Mouse (Mus musculus) spleen, adult 2 months (tissue): Measurements from ENCODE around the gene Cnpy3.

Source experiments
- CTCF ChIP-seq: fragments of 200-500 bp; IDR thresholded peaks from 2 replicates; pipeline ENCODE4 v1.5.1; 2011; ENCODE audit warnings: mild to moderate bottlenecking, inconsistent platforms; ENCODE audit not compliant: insufficient read depth, insufficient read length, insufficient replicate concordance; ENCODE audit errors: extremely low read depth
- POLR2A ChIP-seq: fragments of 200-500 bp; IDR thresholded peaks from 2 replicates; pipeline ENCODE4 v1.6.1; 2011; ENCODE audit warnings: low read depth, low read length, inconsistent platforms

DNA sequence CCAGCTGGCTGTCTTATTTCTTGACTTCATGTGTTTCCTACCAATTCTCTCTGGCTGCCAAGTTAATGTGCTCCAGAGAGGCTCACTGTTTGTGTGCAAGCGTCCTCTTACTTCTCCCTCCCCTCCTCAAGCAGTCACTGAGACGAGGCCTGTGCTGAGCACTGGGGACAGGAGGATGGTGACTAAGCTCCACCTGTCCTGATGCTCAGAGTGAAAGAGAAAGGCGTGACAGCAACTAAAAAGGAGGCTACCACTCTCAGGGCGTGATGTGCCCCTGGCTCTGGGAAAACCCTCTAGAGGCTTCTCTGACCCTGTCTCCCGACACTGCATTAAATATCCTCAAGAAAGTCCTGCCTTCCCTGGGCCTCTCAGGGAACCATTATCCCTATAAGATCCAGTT lies 2.7 kb downstream of the Cnpy3 start:
- no peak for TF ChIP-seq POLR2A
- TF ChIP-seq CTCF: no peak
